Mouse (Mus musculus) CD4-positive naive resting alpha-beta T cell, adult 57 days (primary cell): Measurements from ENCODE around the gene Immp2l. TPM values are rescaled to one million over a fixed set of nuclear protein-coding genes. Genes with fewer than 3 reads are reported as not detected.

ENCODE experiments used
- total RNA-seq: library from RNA; stranded (reverse); gene quantifications from one replicate; pipeline ENCODE4 v1.2.4, GENCODE M21; 2023

Gene Immp2l
- 11.6 TPM for total RNA-seq

GRCm38 (mm10) chr12:41023511-41024421 is at the start of gene Immp2l:
Gene Immp2l, plus strand, starts transcription at chr12:41024090.

DNA sequence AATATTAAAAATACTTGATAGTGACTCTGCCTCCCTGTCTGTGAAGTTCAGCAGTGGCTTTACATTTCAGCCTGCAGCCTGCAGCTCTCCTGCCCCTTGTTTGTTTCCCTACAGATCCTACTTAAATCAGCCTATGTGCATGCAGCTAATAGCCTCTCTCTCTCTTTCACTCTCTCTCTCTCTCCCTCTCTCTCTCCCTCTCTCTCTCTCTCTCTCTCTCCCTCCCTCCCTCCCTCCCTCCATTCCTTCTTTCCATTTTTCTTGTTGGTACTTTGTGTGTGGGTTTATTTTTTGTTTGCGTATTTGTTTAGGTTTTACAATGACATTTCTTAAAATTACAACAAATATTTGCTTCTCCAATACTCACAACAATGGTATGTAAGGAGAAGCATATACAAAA is 462.4 kb downstream of the Immp2l start, which contains the start of gene Lrrn3:
Gene Lrrn3, minus strand, starts transcription at position 101 of the 400 bp plus-strand sequence.

